Mouse (Mus musculus) CH12.LX (cell line): ENCODE measurements around the gene Daglb. TPM values are rescaled to one million over a fixed set of nuclear protein-coding genes. Genes with fewer than 3 reads are reported as not detected.

Experiments used
- DNase-seq: peaks from one replicate; pipeline ENCODE4 v3.0.0-alpha.2; 2013; ENCODE audit errors: extremely low read depth
- H3K27ac ChIP-seq: 2 replicates; pipeline ENCODE4 v1.5.1; 2012; ENCODE audit warnings: low read depth, mild to moderate bottlenecking, control low read depth, moderate library complexity; ENCODE audit not compliant: insufficient read depth
- H3K27me3 ChIP-seq: replicated peaks from 2 replicates; pipeline ENCODE3; 2012; ENCODE audit warnings: inconsistent platforms
- H3K36me3 ChIP-seq, 2 experiments: replicated peaks in 1 of 2; 2 replicates each; pipeline versions ENCODE3 to v1.6.1; 2012; ENCODE audit warnings: inconsistent platforms in 1 of 2, low read length in 1 of 2, mild to moderate bottlenecking in 1 of 2, mixed read lengths in 1 of 2, moderate library complexity in 1 of 2; ENCODE audit not compliant: control insufficient read depth in 1 of 2, insufficient read depth in 1 of 2
- H3K4me1 ChIP-seq, 2 experiments: 2 replicates each; pipeline ENCODE4 v1.6.1; 2012; ENCODE audit warnings: inconsistent platforms in 1 of 2, moderate library complexity in 1 of 2; ENCODE audit not compliant: insufficient read depth in 2 of 2, control insufficient read depth in 1 of 2
- H3K4me2 ChIP-seq: 2 replicates; pipeline ENCODE4 v1.6.1; 2012; ENCODE audit warnings: low read depth, mild to moderate bottlenecking, control low read depth; ENCODE audit not compliant: poor library complexity, insufficient read depth, severe bottlenecking
- H3K4me3 ChIP-seq, 3 experiments: fragments of 150-350 bp in 1 of 3; sonication (generic) in 1 of 3; replicated peaks in 1 of 3; 2 replicates each; pipeline versions ENCODE3 to v1.5.1; 2011 to 2012; ENCODE audit warnings: low read depth in 2 of 3, low read length in 2 of 3, mild to moderate bottlenecking in 2 of 3, moderate library complexity in 2 of 3, control low read depth in 1 of 3, improper control_type of control experiment in 1 of 3, inconsistent platforms in 1 of 3, mixed read lengths in 1 of 3; ENCODE audit not compliant: poor library complexity in 1 of 3
- H3K79me2 ChIP-seq: replicated peaks from 2 replicates; pipeline ENCODE4 v1.6.1; 2012; ENCODE audit warnings: mild to moderate bottlenecking, moderate library complexity; ENCODE audit not compliant: control insufficient read depth, poor library complexity, insufficient read depth, severe bottlenecking; ENCODE audit errors: extremely low read depth
- H3K9ac ChIP-seq: 2 replicates; pipeline ENCODE4 v1.6.1; 2012; ENCODE audit warnings: low read depth, mild to moderate bottlenecking, control low read depth, moderate library complexity; ENCODE audit not compliant: insufficient read depth
- H3K9me3 ChIP-seq: replicated peaks from 2 replicates; pipeline ENCODE3; 2012; ENCODE audit warnings: low read length, inconsistent platforms, mixed read lengths
- BHLHE40 ChIP-seq: IDR thresholded peaks from 2 replicates; pipeline ENCODE4 v1.6.1; 2011; ENCODE audit warnings: mild to moderate bottlenecking, low read depth, low read length, improper control_type of control experiment
- ELF1 ChIP-seq: IDR thresholded peaks from 2 replicates; pipeline ENCODE4 v1.6.1; 2014; ENCODE audit warnings: low read depth, mild to moderate bottlenecking, inconsistent platforms, low read length, improper control_type of control experiment
- GABPA ChIP-seq: IDR thresholded peaks from 2 replicates; pipeline ENCODE4 v1.6.1; 2012; ENCODE audit warnings: low read depth, low read length, improper control_type of control experiment, inconsistent platforms; ENCODE audit not compliant: insufficient replicate concordance
- IRF4 ChIP-seq: IDR thresholded peaks from 2 replicates; pipeline ENCODE4 v1.6.1; 2014; ENCODE audit warnings: low read depth, mild to moderate bottlenecking, inconsistent platforms, low read length, improper control_type of control experiment
- JUN ChIP-seq: IDR thresholded peaks from 2 replicates; pipeline ENCODE4 v1.6.1; 2011; ENCODE audit warnings: low read depth, mild to moderate bottlenecking, low read length, improper control_type of control experiment, moderate library complexity; ENCODE audit not compliant: insufficient read depth
- KAT2A ChIP-seq: IDR thresholded peaks from 2 replicates; pipeline ENCODE4 v1.6.1; 2012; ENCODE audit warnings: low read length, improper control_type of control experiment, inconsistent platforms; ENCODE audit not compliant: insufficient replicate concordance
- MAX ChIP-seq: IDR thresholded peaks from 2 replicates; pipeline ENCODE4 v1.6.1; 2011; ENCODE audit warnings: low read length, improper control_type of control experiment
- MAZ ChIP-seq: IDR thresholded peaks from 2 replicates; pipeline ENCODE4 v1.6.1; 2012; ENCODE audit warnings: low read depth, mild to moderate bottlenecking, inconsistent platforms, low read length, improper control_type of control experiment, moderate library complexity
- MEF2A ChIP-seq: IDR thresholded peaks from 2 replicates; pipeline ENCODE4 v1.6.1; 2014; ENCODE audit warnings: low read depth, mild to moderate bottlenecking, inconsistent platforms, low read length, improper control_type of control experiment, borderline replicate concordance
- MXI1 ChIP-seq: IDR thresholded peaks from 2 replicates; pipeline ENCODE4 v1.6.1; 2011; ENCODE audit warnings: mild to moderate bottlenecking, low read depth, low read length, improper control_type of control experiment
- MYC ChIP-seq: IDR thresholded peaks from 2 replicates; pipeline ENCODE4 v1.6.1; 2011; ENCODE audit warnings: low read depth, mild to moderate bottlenecking, improper control_type of control experiment, low read length
- NELFE ChIP-seq: IDR thresholded peaks from 2 replicates; pipeline ENCODE4 v1.6.1; 2011; ENCODE audit warnings: low read depth, low read length, improper control_type of control experiment
- NRF1 ChIP-seq: IDR thresholded peaks from 2 replicates; pipeline ENCODE4 v1.6.1; 2014; ENCODE audit warnings: low read depth, mild to moderate bottlenecking, inconsistent platforms, low read length, improper control_type of control experiment, moderate library complexity
- POLR2A ChIP-seq: IDR thresholded peaks from 2 replicates; pipeline ENCODE4 v1.6.1; 2011; ENCODE audit warnings: low read depth, mild to moderate bottlenecking, improper control_type of control experiment, low read length
- RAD21 ChIP-seq: IDR thresholded peaks from 2 replicates; pipeline ENCODE4 v1.6.1; 2011; ENCODE audit warnings: low read depth, mild to moderate bottlenecking, low read length, improper control_type of control experiment, moderate library complexity
- RCOR1 ChIP-seq: conservative IDR thresholded peaks from 2 replicates; pipeline ENCODE4 v1.6.1; 2012; ENCODE audit warnings: low read depth, mild to moderate bottlenecking, inconsistent platforms, low read length, improper control_type of control experiment
- SIN3A ChIP-seq: IDR thresholded peaks from 2 replicates; pipeline ENCODE4 v1.6.1; 2012; ENCODE audit warnings: low read length, improper control_type of control experiment, inconsistent platforms
- SMC3 ChIP-seq: IDR thresholded peaks from 2 replicates; pipeline ENCODE4 v1.6.1; 2011; ENCODE audit warnings: low read depth, low read length, improper control_type of control experiment
- TBP ChIP-seq: conservative IDR thresholded peaks from 2 replicates; pipeline ENCODE4 v1.6.1; 2011; ENCODE audit warnings: low read depth, low read length, improper control_type of control experiment
- TCF12 ChIP-seq: IDR thresholded peaks from 2 replicates; pipeline ENCODE4 v1.6.1; 2014; ENCODE audit warnings: low read depth, mild to moderate bottlenecking, inconsistent platforms, low read length, improper control_type of control experiment
- UBTF ChIP-seq: IDR thresholded peaks from 2 replicates; pipeline ENCODE4 v1.6.1; 2012; ENCODE audit warnings: low read depth, mild to moderate bottlenecking, inconsistent platforms, low read length, improper control_type of control experiment, moderate library complexity
- USF1 ChIP-seq: IDR thresholded peaks from 2 replicates; pipeline ENCODE4 v1.6.1; 2014; ENCODE audit warnings: low read depth, mild to moderate bottlenecking, inconsistent platforms, low read length, improper control_type of control experiment
- USF2 ChIP-seq: conservative IDR thresholded peaks from 2 replicates; pipeline ENCODE4 v1.6.1; 2011; ENCODE audit warnings: low read depth, low read length, improper control_type of control experiment
- ZC3H11A ChIP-seq: IDR thresholded peaks from 2 replicates; pipeline ENCODE4 v1.6.1; 2012; ENCODE audit warnings: low read depth, mild to moderate bottlenecking, inconsistent platforms, low read length, improper control_type of control experiment
- ZKSCAN1 ChIP-seq: IDR thresholded peaks from 2 replicates; pipeline ENCODE4 v1.6.1; 2012; ENCODE audit warnings: low read depth, inconsistent platforms, low read length, improper control_type of control experiment, borderline replicate concordance
- ZMIZ1 ChIP-seq: IDR thresholded peaks from 2 replicates; pipeline ENCODE4 v1.6.1; 2012; ENCODE audit warnings: low read depth, mild to moderate bottlenecking, inconsistent platforms, low read length, improper control_type of control experiment
- dilution Hi-C: fragments of 300-500 bp; cut with MboI; formaldehyde crosslinking; loops from 2 replicates; pipeline ENCODE4 v1.14.3; 2020; ENCODE audit warnings: low sequenced_read_pairs; ENCODE audit not compliant: extremely low pct_unique_long_range_greater_than_20kb, extremely low pct_ligation_motif_present
- in situ Hi-C: fragments of 300-500 bp; cut with MboI; formaldehyde crosslinking; loops from 3 replicates; pipeline ENCODE4 v1.14.3; 2019; ENCODE audit warnings: low sequenced_read_pairs, low pct_ligation_motif_present, low pct_unique_long_range_greater_than_20kb, mixed read lengths
- polyA plus RNA-seq: library from polyadenylated mRNA; unstranded; fragments of >175 nt; gene quantifications from 2 replicates; pipeline ENCODE4 v1.2.1, GENCODE M21; 2012; ENCODE audit warnings: low read depth; ENCODE audit not compliant: insufficient read length
- total RNA-seq, 2 experiments: library from RNA; depleted of rRNA; stranded (reverse); fragments of 300-350 nt in 1 of 2; fragments of >200 nt in 1 of 2; gene quantifications; 2 replicates each; pipeline ENCODE4 v1.2.3; 2012 to 2014

Daglb gene
- total and polyA plus RNA-seq, 3 experiments: 10.4 to 11.9 (median 11.4) TPM

GRCm38 (mm10) chr5:143509737-143510136 is 45.4 kb downstream of the Daglb start:
- no peak overlapping the region for H3K27ac ChIP-seq
- no peaks in the 10 kb centered on the region for H3K9me3 ChIP-seq
- in situ Hi-C loops (no loop called here), dilution Hi-C loops (no loop called here)
- H3K4me1 ChIP-seq: peaks cover 0 to 11% of the 10 kb centered on the region in 2 experiments; a peak in 1 of 4 replicates
- H3K9ac ChIP-seq: no peak overlapping the region
- no peak overlapping the region for H3K4me3 ChIP-seq
- no peaks in the 10 kb centered on the region for H3K27me3 ChIP-seq
- no peak overlapping the region for H3K4me2 ChIP-seq
- TF ChIP-seq POLR2A: no peak
- no peak for TF ChIP-seq IRF4
- TF ChIP-seq JUN: no peak
- no peak for TF ChIP-seq MAZ
- no peak for TF ChIP-seq ZC3H11A
- no peak for TF ChIP-seq MXI1
- no peak for TF ChIP-seq BHLHE40
- TF ChIP-seq RAD21: no peak
- TF ChIP-seq MEF2A: no peak
- TF ChIP-seq TCF12: no peak
- TF ChIP-seq TBP: no peak
- no peak for TF ChIP-seq ZMIZ1
- TF ChIP-seq SIN3A: no peak
- H3K36me3 ChIP-seq: peaks cover 70 to 92% of the 10 kb centered on the region in 2 experiments
- DNase-seq: no peak
- H3K79me2 ChIP-seq: peaks cover 29% of the 10 kb centered on the region

- Histone ChIP-seq H3K4me3 (no peak overlapping the region), H3K9ac (no peak overlapping the region), H3K9me3 (no peaks in the 10 kb centered on the region), H3K4me1 (peaks cover 0 to 11% of the 10 kb centered on the region in 2 experiments; a peak in 1 of 4 replicates), H3K4me2 (no peak overlapping the region), H3K27me3 (no peaks in the 10 kb centered on the region), H3K27ac (no peak overlapping the region), H3K36me3 (peaks cover 75 to 94% of the 10 kb centered on the region in 2 experiments), H3K79me2 (peaks cover 32% of the 10 kb centered on the region)
- in situ Hi-C loops: no loop called here
- dilution Hi-C loops: no loop called here
- DNase-seq: no peak
- TF ChIP-seq GABPA (no peak), RAD21 (no peak), TBP (no peak), MEF2A (no peak), ELF1 (no peak), KAT2A (no peak), UBTF (no peak), NRF1 (no peak), SIN3A (no peak), SMC3 (no peak), ZKSCAN1 (no peak), NELFE (no peak), JUN (no peak), MYC (no peak), MAZ (no peak), USF1 (no peak), MAX (no peak), RCOR1 (no peak), USF2 (no peak), TCF12 (no peak)
Observed at GRCm38 (mm10) chr5:143511577-143511976, 47.2 kb downstream of the Daglb start.
